Mouse (Mus musculus) ES-E14 (cell line): ENCODE data around the gene Cblc. TPM values are rescaled to one million over a fixed set of nuclear protein-coding genes. Genes with fewer than 3 reads are reported as not detected.
A peak's percentile ranks its signal among the peaks of the same experiment; 100 is the strongest.

Source experiments
- DNase-seq: peaks from one replicate; pipeline ENCODE4 v3.0.0-alpha.2; 2013; ENCODE audit warnings: low read depth, low spot score
- H3K27ac ChIP-seq: 2 replicates; pipeline ENCODE4 v1.5.1; 2012; ENCODE audit warnings: low read depth, mild to moderate bottlenecking, low read length, moderate library complexity, mixed read lengths; ENCODE audit not compliant: poor library complexity, insufficient read depth, severe bottlenecking
- H3K36me3 ChIP-seq: 2 replicates; pipeline ENCODE4 v1.6.1; 2012; ENCODE audit warnings: mild to moderate bottlenecking, low read length, moderate library complexity, mixed read lengths; ENCODE audit not compliant: control insufficient read depth, poor library complexity, insufficient read depth, severe bottlenecking
- H3K4me1 ChIP-seq, 2 experiments: fragments of 150-350 bp in 1 of 2; sonication (generic) in 1 of 2; 2 replicates each; pipeline ENCODE4 v1.6.1; 2012; ENCODE audit warnings: low read length in 2 of 2, mild to moderate bottlenecking in 1 of 2, mixed read lengths in 1 of 2; ENCODE audit not compliant: control insufficient read depth in 2 of 2, insufficient read depth in 2 of 2, poor library complexity in 1 of 2
- H3K4me3 ChIP-seq, 2 experiments: fragments of 150-350 bp in 1 of 2; sonication (generic) in 1 of 2; 2 replicates each; pipeline ENCODE4 v1.5.1; 2012; ENCODE audit warnings: low read length in 2 of 2, low read depth in 1 of 2, mild to moderate bottlenecking in 1 of 2, mixed read lengths in 1 of 2; ENCODE audit not compliant: insufficient read depth in 1 of 2, poor library complexity in 1 of 2, severe bottlenecking in 1 of 2
- H3K9ac ChIP-seq: 2 replicates; pipeline ENCODE4 v1.6.1; 2012; ENCODE audit warnings: low read depth, mild to moderate bottlenecking, low read length, mixed read lengths; ENCODE audit not compliant: poor library complexity, insufficient read depth, severe bottlenecking
- H3K9me3 ChIP-seq: fragments of 150-350 bp; sonication (generic); 2 replicates; pipeline ENCODE4 v1.6.1; 2012; ENCODE audit warnings: low read depth, mild to moderate bottlenecking, low read length; ENCODE audit not compliant: control insufficient read depth, insufficient read depth
- CHD2 ChIP-seq: IDR thresholded peaks from 2 replicates; pipeline ENCODE4 v1.6.1; 2014; ENCODE audit warnings: mild to moderate bottlenecking, low read depth, low read length, inconsistent platforms
- HCFC1 ChIP-seq: IDR thresholded peaks from 2 replicates; pipeline ENCODE4 v1.6.1; 2012; ENCODE audit warnings: low read length, inconsistent platforms, borderline replicate concordance; ENCODE audit not compliant: insufficient read depth
- MAFK ChIP-seq: IDR thresholded peaks from 2 replicates; pipeline ENCODE4 v1.6.1; 2014; ENCODE audit warnings: mild to moderate bottlenecking, low read depth, low read length, inconsistent platforms; ENCODE audit not compliant: insufficient read depth
- ZC3H11A ChIP-seq: IDR thresholded peaks from 2 replicates; pipeline ENCODE4 v1.6.1; 2012; ENCODE audit warnings: low read depth, mild to moderate bottlenecking, inconsistent platforms, low read length, borderline replicate concordance
- ZNF384 ChIP-seq: IDR thresholded peaks from 2 replicates; pipeline ENCODE4 v1.6.1; 2012; ENCODE audit warnings: low read depth, low read length, inconsistent platforms
- in situ Hi-C, 2 experiments: fragments of 600-800 bp; cut with MboI; formaldehyde crosslinking; loops; one replicate each; pipeline ENCODE4 v1.15.1; 2025; ENCODE audit warnings: low sequenced_read_pairs in 2 of 2, inconsistent platforms in 1 of 2; ENCODE audit not compliant: unreplicated experiment in 2 of 2
- total RNA-seq: library from RNA; depleted of rRNA; stranded (reverse); fragments of 300-350 nt; gene quantifications from 2 replicates; pipeline ENCODE4 v1.2.3, GENCODE M21; 2012

Gene Cblc
- total RNA-seq, 1 experiment = 3.5 TPM

GRCm38 (mm10) chr7:19813579-19814122 lies 17.0 kb upstream of the Cblc start:
- in situ Hi-C loops = loop anchor here in 1 of 2 experiments (10.0 kb wide), 1 partner anchor 59 kb away; the partner anchor contains the start of gene Nectin2
- no peak for TF ChIP-seq HCFC1
- no peak overlapping the region for H3K27ac ChIP-seq
- H3K4me1 ChIP-seq = peaks cover 6 to 29% of the 10 kb centered on the region in 2 experiments; a peak in 3 of 4 replicates
- no peak overlapping the region for H3K4me3 ChIP-seq
- no peak overlapping the region for H3K9ac ChIP-seq
- DNase-seq = no peak
- H3K36me3 ChIP-seq = peaks cover 13% of the 10 kb centered on the region
- no peaks in the 10 kb centered on the region for H3K9me3 ChIP-seq

DNA sequence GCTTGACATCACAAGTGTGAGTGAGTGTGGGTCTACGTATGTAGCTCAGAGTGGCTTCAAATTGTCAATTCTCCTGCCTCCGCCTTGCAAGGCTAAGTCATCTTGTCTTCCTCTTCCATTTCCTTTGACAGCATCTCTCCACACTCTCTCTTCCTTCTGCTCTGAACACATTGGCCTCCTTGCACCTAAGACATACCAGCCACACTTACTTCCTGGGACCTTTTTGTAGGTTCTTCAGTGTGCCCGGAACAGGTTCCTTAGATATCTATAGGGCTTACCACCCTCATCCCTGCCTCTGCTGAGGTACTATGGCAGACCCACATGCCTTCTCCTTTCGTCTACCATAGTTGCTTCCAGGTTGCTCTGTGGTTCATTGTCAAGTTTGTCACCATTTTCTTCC lies 16.6 kb upstream of the Cblc start:
- no peaks in the 10 kb centered on the region for H3K9me3 ChIP-seq
- peaks cover 11% of the 10 kb centered on the region for H3K36me3 ChIP-seq
- H3K4me3 ChIP-seq = no peak overlapping the region
- no peak for DNase-seq
- peaks cover 5 to 26% of the 10 kb centered on the region in 2 experiments; a peak in 3 of 4 replicates for H3K4me1 ChIP-seq
- TF ChIP-seq CHD2 (no peak), ZC3H11A (no peak), HCFC1 (no peak)
- in situ Hi-C loops = loop anchor here in 1 of 2 experiments (10.0 kb wide), 1 partner anchor 58 kb away; the partner anchor contains the start of gene Nectin2
- no peak overlapping the region for H3K9ac ChIP-seq
- H3K27ac ChIP-seq = no peak overlapping the region

GRCm38 (mm10) chr7:19811114-19811513 lies 14.5 kb upstream of the Cblc start:
- Histone ChIP-seq H3K9me3 (no peaks in the 10 kb centered on the region), H3K36me3 (peaks cover 11% of the 10 kb centered on the region), H3K9ac (no peak overlapping the region), H3K27ac (no peak overlapping the region), H3K4me1 (peaks cover 0 to 23% of the 10 kb centered on the region in 2 experiments; a peak in 3 of 4 replicates), H3K4me3 (peak overlapping the region in 1 of 2 experiments; percentile 2; a peak in 1 of 4 replicates)
- in situ Hi-C loops = loop anchor here in 1 of 2 experiments (10.0 kb wide), 1 partner anchor 56 kb away; the partner anchor contains the start of gene Nectin2
- TF ChIP-seq CHD2 = no peak
- TF ChIP-seq ZC3H11A = no peak
- no peak for TF ChIP-seq ZNF384
- TF ChIP-seq HCFC1 = no peak
- no peak for TF ChIP-seq MAFK
- DNase-seq = no peak

DNA sequence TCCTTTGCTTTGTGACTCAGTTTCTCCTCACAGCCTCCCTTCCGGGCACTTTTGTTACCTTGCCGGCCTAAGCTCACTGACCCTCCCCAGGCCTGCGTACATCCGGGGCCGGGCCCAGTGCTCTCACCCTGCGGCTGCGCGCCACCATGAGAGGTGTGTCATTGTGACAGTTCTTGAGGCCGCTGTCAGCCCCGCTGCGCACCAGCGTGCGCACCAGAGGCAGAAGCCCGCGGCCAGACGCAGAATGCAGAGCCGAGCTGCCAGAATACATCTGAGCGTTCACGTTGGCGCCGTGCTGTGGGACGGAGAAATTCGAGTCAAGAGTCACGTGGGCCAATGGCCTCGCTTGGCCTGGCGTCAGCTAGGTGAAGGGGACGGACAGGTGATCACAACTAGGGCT lies 12.8 kb upstream of the Cblc start:
- TF ChIP-seq ZNF384 (no peak), HCFC1 (no peak), ZC3H11A (no peak), MAFK (no peak), CHD2 (no peak)
- Histone ChIP-seq H3K9me3 (no peaks in the 10 kb centered on the region), H3K36me3 (peaks cover 11% of the 10 kb centered on the region), H3K9ac (peak overlapping the region; percentile 6; the same call in 1 of the 2 replicates), H3K4me3 (peak overlapping the region in 1 of 2 experiments; percentile 2; a peak in 1 of 4 replicates), H3K27ac (no peak overlapping the region), H3K4me1 (peaks cover 0 to 20% of the 10 kb centered on the region in 2 experiments; a peak in 3 of 4 replicates)
- no peak for DNase-seq
- in situ Hi-C loops = loop anchor here (5.0 to 10.0 kb wide), 2 partner anchors 43 to 65 kb away; partner anchors contain the start of gene Gm19345 (in 1 of the 2)
